Mouse (Mus musculus) testis, adult 10 weeks (tissue): ENCODE data around the gene Nfam1. TPM values are rescaled to one million over a fixed set of nuclear protein-coding genes. Genes with fewer than 3 reads are reported as not detected.

Experiments
- polyA plus RNA-seq: library from polyadenylated mRNA; stranded (reverse); fragments of 350-450 nt; fragmentation: Illumina TruSeq; extraction: RNeasy Lipid Tissue Mini Kit (QIAGEN cat#74804); gene quantifications from one replicate; pipeline ENCODE4 v1.2.3, GENCODE M21; 2014; ENCODE audit warnings: low read depth, low replicate concordance

The Nfam1 gene
- polyA plus RNA-seq, result 0.63 TPM

GRCm38 (mm10) chr15:83032981-83033541, at the start of gene Nfam1:
TSS of gene Nfam1 (minus strand) at chr15:83033306.

DNA sequence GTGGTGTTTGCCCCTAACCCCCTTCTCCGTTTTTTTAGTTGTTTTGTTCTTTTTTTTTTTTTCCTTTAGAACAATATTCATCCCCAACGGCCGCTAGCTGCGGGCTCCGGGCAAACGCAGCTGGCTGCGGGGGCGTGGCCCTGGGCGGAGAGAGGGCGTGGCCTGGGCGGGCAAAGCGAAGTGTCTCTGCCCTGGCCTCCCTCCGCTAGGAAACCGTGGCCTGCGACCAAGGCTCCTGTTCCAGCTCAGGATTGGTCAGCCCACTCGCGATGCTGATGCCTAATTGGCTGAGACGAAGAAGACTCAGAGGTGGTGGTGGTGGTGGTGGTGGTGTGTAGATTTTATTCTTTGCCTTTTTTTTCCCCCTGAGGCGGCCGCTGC, 45.4 kb downstream of the Nfam1 start, which contains the start of gene Tcf20:
TSS of gene Tcf20 (minus strand) at position 141 of the 381 bp plus-strand sequence.

Other genes starting within 250 kb of the Nfam1 start
- gene Cyp2d26, start 239.0 kb downstream of the Nfam1 start, polyA plus RNA-seq, result 10.0 TPM
- 25.9 TPM for gene Tcf20, start 45.4 kb downstream of the Nfam1 start, polyA plus RNA-seq
- 0.78 TPM for gene Serhl, start 56.2 kb upstream of the Nfam1 start, polyA plus RNA-seq
- 1.6 TPM for gene Rrp7a, start 89.5 kb upstream of the Nfam1 start, polyA plus RNA-seq
- 15.1 TPM for gene Poldip3, start 116.1 kb upstream of the Nfam1 start, polyA plus RNA-seq
- gene Cyb5r3, start 139.3 kb upstream of the Nfam1 start, polyA plus RNA-seq, result 10.7 TPM
- gene A4galt, start 218.5 kb upstream of the Nfam1 start, polyA plus RNA-seq, result 0.25 TPM